Mouse (Mus musculus) ovary, postnatal 14 days (tissue): Measurements from ENCODE around the gene Tnpo1.
"Not testable (repeated sequence)": the region's sequence is repeated elsewhere in the genome, so short reads cannot be mapped to it uniquely, and the experiment has no call there.

Source experiments
- DNase-seq: peaks from one replicate; pipeline ENCODE4 v3.0.0; 2022; ENCODE audit warnings: low spot score

Tnpo1 gene

DNA sequence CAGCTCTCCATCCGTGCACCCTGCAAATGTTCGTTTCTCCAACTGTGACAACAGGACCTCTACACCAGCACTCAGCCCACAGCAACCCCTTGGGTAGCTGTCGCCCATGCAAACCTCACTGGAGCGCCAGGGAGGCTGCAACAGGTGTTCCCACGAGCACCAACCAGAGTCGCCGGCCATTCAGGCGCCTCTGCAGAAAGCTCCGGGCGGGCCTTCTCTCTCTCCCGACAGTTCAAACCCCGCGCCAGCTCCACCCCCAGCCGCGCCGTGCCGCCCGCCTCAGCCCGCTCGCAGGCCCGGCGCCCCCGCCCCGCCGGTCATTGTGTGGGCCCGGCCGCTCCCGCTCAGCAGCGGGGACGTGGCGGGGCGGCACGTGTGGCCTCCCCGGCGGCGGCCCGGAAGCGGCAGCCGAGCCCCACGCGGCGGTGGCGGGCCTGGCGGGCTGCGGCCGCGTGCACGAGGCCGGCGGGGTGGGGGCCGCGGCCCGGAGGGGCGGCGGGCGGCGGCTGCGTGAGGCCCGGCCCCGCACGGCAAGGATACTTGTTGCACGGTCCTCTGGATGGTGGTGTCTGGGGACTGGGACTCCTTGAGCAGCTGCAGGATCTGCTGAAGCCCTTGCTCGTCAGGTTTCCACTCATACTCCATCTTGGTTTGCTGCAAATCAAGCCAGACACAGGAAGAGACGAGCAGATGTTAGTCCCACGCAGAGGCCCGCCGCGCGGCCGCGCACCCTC, 35.9 kb downstream of the Tnpo1 start:
- DNase-seq: peak; percentile 25

- DNase-seq: no peak
Observed at GRCm38 (mm10) chr13:98889211-98889610, 37.0 kb downstream of the Tnpo1 start.

GRCm38 (mm10) chr13:98883774-98884173, 42.4 kb downstream of the Tnpo1 start:
- no peak for DNase-seq

DNA sequence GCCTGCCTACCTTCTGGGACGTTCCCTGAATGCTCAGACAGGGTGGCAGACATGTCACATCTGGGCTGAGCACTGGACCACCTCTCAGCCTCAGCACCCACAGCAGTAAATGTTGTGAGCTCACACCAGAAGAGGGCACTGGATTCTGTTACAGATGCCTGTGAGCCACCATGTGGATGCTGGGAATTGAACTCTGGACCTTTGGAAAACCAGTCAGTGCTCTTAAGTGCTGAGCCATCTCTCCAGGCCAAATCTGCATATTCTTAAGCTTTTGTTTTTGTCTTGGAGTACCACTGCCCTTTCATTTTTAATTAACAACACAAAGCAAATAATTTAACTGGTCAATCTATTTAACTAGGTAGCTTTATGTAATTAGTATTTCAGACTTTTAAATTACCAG, 44.2 kb downstream of the Tnpo1 start:
- DNase-seq: no peak

GRCm38 (mm10) chr13:98880336-98880735, 45.8 kb downstream of the Tnpo1 start:
- no peak for DNase-seq

- no peak for DNase-seq
Observed at GRCm38 (mm10) chr13:98879422-98879821, 46.8 kb downstream of the Tnpo1 start.

DNA sequence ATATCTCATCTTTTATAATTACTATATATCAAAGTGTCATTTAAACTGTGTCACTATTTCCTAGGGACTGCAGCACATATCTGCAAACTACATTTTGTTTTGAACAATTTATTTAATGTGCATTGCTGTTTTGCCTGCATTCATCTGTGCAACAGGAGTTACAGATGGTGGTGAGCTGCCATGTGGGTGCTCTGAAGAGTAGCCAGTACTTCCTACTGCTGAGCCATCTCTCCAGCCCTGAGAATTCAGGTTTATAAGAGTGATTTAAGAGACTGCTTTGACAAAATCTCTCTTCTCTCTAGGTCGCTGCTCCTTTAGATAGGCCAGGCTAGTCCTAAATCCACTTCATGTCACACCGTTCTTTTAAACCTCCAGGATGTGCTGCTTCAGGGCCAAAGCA, 49.0 kb downstream of the Tnpo1 start:
- DNase-seq: no peak

DNA sequence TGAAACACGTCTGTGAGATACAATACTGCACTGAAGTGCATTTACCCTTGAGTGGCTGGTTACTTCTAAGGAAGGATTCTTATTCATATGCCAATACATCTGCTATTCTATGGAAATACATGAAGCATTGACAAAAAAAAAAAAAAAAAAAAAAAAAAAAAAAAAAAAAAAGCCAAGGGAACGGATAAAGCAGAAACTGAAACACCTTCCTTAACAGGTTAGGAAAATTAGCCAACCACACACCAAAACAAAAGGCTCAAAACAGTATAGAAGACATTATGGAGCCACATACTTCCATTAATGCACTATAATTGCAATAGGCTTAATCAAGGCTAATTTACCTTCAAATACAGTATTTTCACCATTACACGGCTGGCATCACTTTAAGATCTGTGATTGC, 51.5 kb downstream of the Tnpo1 start:
- no peak for DNase-seq

GRCm38 (mm10) chr13:98872273-98872847, 53.8 kb downstream of the Tnpo1 start:
- no peak for DNase-seq

GRCm38 (mm10) chr13:98871263-98871662, 54.9 kb downstream of the Tnpo1 start:
- no peak for DNase-seq

DNA sequence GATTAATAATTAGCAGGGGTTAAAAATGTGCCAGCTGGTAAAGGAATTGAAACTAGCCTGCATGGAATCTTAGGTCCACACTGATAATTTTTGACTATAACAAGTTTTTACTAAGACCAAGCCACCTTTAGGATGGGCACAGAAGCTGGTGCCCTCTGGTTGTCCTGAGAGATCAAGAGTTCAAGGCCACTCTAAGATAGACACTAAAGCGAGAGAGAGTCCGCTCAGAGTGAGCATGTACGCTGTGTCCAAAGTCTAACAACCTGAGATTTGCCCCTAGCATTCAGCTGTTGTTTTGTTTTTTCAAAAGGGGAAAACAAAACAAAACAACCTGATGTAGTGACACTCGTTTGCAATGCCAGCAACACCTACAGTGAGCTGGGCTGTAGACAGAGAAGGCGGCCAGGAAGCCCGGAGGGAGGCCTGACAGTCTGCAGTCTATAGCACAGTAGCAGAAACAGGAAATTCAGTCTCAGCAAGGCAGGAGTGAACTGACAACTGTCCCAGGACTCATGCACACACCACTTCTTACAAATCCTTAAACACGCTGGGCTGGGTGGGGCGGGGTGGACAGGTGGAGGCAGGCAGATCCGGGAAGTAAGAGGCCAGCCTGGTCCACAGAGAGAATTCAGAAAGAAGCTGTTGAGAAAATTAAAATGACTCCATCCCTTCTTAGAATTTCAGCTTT, 57.8 kb downstream of the Tnpo1 start:
- DNase-seq: no peak

DNA sequence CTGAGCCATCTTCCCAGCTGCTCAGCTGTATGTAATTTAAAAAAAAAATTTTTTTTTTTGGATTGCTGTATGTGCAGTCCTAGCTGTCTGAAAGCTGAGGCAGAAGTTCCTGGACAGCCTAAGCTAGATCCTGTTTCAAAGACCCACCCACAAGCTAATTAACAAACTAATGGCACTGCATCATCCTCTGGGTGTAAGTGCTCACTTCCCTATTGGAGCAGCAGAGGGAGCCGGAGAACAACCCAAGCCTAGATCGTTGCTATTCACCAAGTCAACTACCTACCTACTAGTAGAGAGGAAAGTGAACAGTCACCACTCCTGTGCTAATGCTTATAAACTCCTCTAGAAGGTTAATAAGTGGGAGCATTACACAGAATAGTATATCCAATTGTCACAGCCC, 58.4 kb downstream of the Tnpo1 start:
- DNase-seq: no peak

DNA sequence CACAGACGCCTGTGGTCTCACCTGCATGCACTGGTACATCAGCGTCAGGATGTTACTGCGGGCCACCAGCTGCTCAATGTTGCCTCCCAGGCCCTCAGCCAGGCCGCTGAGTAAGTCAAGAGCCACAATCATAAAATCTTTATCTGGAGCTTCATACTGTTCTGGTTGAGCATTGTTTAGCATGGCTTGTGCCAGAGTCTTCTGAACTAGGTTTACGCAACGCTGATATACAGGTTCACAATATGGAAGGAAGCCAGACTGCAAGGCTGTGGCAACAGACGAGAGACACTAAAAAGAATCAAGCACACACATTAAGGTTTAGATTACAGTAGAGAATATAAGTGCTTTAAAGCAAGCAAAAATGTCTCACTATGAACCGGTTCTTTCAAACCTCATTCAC, 70.9 kb downstream of the Tnpo1 start:
- no peak for DNase-seq

- DNase-seq: no peak
Observed at GRCm38 (mm10) chr13:98845794-98846193, 80.4 kb downstream of the Tnpo1 start.

DNA sequence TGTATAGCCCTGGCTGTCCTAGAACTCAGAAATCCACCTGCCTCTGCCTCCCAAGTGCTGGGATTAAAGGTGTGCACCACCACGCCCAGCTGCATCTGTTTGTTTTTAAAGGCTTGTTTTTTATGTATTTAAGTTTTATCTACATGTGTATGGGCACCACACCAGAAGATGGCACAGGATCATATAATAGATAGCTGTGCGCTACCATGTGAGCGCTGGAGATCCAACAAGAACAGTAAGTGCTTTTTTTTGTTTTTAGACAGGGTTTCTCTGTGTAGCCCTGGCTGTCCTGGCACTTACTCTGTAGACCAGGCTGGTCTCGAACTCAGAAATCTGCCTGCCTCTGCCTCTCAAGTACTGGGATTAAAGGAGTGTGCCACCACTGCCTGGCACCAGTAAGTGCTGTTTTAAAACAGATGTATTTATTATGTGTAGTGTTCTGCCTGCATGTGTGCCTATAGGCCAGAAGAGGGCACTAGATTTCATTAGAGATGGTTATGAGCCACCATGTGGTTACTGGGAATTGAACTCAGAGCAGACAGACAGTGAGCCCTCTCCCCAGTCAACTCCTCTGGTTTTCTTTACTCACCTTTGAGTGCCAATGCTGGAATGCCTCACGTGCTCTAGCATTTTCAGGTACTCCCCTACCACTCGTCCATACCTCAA, 89.6 kb downstream of the Tnpo1 start:
- no peak for DNase-seq

DNA sequence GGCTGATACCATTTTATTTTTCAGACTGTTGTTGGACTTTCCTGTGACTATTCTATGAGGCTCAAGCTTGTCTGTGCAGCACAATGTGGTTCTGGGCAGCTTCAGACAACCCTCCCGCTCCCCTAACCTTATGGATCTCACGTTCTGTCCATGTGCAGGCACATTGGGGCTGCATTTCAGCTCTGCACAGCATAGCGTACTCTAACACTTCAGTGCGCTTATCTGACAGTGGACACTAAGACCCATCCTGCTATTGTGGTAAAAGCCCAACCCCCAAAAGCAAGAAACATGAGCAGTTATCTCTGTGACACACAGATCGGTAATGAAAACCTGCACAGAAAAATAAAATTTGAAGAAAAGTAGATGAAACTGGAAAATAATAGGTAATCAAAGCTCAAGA, 90.4 kb downstream of the Tnpo1 start:
- no peak for DNase-seq

DNA sequence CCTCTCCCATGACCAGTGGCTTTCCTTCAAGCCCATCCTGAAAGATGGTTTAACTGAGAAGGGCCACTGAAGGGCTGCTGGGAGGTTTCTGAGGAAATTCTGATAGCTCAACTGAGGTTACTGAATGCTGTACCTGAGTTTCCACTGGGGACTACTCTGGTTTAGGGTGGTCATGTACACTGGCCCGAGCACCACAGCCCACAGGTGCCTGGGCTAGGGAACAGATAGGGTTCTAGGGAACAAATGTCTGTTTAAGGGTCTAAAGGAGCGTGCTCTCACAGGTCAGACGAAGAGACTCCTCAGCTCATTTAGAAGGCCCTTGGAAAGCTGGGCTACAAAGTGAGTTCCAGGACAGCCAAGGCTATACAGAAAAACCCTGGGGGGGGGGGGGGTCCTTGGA, 91.5 kb downstream of the Tnpo1 start:
- no peak for DNase-seq

GRCm38 (mm10) chr13:98834199-98834598, 92.0 kb downstream of the Tnpo1 start:
- no peak for DNase-seq

DNA sequence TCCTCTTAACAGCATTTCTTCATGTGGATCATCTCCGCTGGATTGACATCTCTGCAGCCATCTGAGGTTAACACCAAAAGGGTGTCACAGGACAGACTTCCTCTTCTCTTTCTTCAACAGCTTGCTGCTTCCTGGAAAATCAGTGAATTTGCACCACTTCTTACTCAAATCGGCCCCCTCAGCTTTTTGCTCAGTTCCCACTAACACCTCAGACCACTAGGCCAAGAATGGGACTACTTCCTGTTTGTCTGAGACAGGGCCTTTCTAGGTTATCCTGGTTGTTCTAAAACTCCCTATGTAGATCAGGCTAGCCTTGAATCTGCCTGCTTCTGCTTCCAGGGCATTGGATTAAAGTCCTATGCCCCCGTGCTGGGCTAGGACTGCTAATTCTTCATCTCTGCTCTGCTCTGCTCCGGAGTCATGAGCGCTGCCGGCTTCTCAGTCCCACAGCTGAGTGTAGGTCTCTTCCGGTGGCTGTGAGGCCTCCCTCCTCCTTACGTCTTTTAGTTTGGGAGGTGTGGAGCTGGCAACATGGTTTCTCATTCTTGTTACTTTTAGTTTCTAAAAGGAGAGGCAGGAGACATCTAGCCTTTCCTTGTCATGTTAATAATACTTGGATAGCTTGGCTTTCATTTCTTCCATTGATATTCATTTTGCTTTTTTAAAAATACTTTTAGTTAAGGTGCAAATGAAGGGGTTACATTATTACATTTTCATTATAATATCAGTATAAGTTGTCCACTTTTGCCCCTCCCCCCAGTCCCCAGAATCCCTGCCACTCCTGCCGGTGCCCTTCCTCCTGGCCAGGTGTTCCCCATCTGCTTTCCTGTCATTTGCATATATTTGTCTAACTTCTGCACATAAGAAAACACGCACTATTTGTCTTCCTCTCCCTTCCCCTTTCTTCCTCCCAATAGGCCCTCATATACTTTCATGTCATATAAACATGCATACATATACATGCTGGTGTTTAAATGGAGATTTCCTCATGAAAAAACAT, 93.4 kb downstream of the Tnpo1 start:
- DNase-seq: no peak

GRCm38 (mm10) chr13:98829026-98829425, 97.2 kb downstream of the Tnpo1 start:
- not testable (repeated sequence) for DNase-seq

- DNase-seq: no peak
Observed at GRCm38 (mm10) chr13:98825574-98825973, 100.6 kb downstream of the Tnpo1 start.

DNA sequence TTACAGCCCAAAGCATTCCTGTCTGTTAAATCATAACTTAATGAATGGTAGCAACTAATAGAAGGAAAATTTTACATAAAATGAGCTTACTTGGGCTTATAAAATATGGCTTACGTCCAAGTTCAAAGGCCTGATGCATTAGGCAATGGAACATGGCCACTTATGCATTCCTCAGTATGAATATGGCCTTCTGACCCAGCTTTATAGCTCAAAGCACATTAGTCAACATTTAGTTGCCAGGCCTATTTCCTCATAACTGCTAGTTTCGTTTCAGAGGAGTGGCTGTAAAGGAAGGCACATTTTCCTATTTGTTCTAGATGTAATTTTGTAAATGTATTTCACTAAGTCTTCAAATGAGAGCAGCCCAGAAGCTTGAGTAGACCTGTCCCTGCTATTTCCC, 107.1 kb downstream of the Tnpo1 start:
- no peak for DNase-seq
